Mouse (Mus musculus) midbrain, embryonic 12.5 days (tissue): Measurements from ENCODE around the gene Spag17. TPM values are rescaled to one million over a fixed set of nuclear protein-coding genes. Genes with fewer than 3 reads are reported as not detected.
"Not testable (repeated sequence)": the region's sequence is repeated elsewhere in the genome, so short reads cannot be mapped to it uniquely, and the experiment has no call there.

Source experiments
- ATAC-seq: fragments of 200-750 bp; cut with Nextera tagmentation; 2 replicates; pipeline ENCODE4 v1.8.0; 2017; ENCODE audit warnings: low read depth, moderate TSS enrichment, moderate library complexity; ENCODE audit not compliant: low FRiP score
- H3K27ac ChIP-seq: fragments of 300-500 bp; sonication (generic); replicated peaks from 2 replicates; pipeline ENCODE4 v1.5.1; 2016; ENCODE audit warnings: mild to moderate bottlenecking
- H3K27me3 ChIP-seq: fragments of 300-500 bp; sonication (generic); 2 replicates; pipeline ENCODE4 v1.6.1; 2016; ENCODE audit warnings: mild to moderate bottlenecking
- H3K36me3 ChIP-seq: fragments of 300-500 bp; sonication (generic); 2 replicates; pipeline ENCODE4 v1.6.1; 2016
- H3K4me1 ChIP-seq: fragments of 300-500 bp; sonication (generic); 2 replicates; pipeline ENCODE4 v1.6.1; 2016
- H3K4me2 ChIP-seq: fragments of 300-500 bp; sonication (generic); replicated peaks from 2 replicates; pipeline ENCODE4 v1.6.1; 2016; ENCODE audit warnings: mild to moderate bottlenecking, moderate library complexity
- H3K4me3 ChIP-seq: fragments of 300-500 bp; sonication (generic); 2 replicates; pipeline ENCODE4 v1.5.1; 2016; ENCODE audit warnings: mild to moderate bottlenecking
- H3K9ac ChIP-seq: fragments of 300-500 bp; sonication (generic); replicated peaks from 2 replicates; pipeline ENCODE4 v1.6.1; 2016; ENCODE audit warnings: mild to moderate bottlenecking, moderate library complexity
- H3K9me3 ChIP-seq: fragments of 300-500 bp; sonication (generic); 2 replicates; pipeline ENCODE4 v1.6.1; 2016; ENCODE audit warnings: mild to moderate bottlenecking
- WGBS: fragments of 180-500 bp; shearing (Covaris S2); methylation state at CpG from one replicate; pipeline ENCODE4 v1.1.7; 2016; 5-methylcytosine and 5-hydroxymethylcytosine counted together
- polyA plus RNA-seq: library from polyadenylated mRNA; unstranded; fragments of >200 nt; fragmentation: Nextera tagmentation; extraction: Ambion mirVana; gene quantifications from 2 replicates; pipeline ENCODE4 v1.2.1, GENCODE M21; 2016

The Spag17 gene
- polyA plus RNA-seq = 0.41 and 0.46 TPM in 2 replicates

DNA sequence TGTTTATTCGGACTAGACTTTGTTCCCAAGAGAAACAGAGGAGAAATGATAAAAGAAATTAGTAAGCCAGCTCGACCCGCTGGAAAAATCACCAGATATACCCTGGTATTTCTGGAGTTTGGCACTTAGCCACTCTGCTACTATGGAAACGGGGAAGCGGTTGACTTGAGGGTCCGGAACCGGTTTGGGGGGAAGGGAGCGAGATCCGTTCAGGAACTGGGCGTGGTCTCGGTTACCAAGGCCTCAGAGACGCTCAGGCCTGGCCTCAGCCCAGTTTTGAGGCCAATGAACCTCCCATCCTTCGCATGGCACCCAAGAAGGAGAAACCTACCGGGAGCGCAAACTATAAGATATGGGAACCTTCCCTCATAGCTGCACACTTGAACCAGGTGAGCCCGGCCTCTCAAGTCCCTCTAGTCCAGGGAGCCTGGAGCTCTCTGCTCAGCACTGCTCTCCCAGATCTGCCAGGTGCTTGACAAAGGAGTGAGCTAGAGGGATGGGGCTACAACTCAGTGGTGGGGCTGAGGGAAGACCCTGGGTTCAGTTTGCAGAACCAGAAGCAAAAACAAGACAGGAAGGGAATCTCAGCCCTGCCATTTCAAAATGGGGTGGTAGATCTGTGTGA, at the start of gene Spag17:
Gene Spag17 (plus strand): TSS at position 220 of the 625 bp plus-strand sequence.
- Histone ChIP-seq H3K9me3 (no peaks in the 10 kb centered on the region), H3K4me2 (no peak within 1 kb of the TSS), H3K4me1 (no peaks in the 10 kb centered on the region), H3K27ac (no peak within 1 kb of the TSS), H3K36me3 (no peaks in the 10 kb centered on the region), H3K27me3 (no peaks in the 10 kb centered on the region), H3K9ac (no peak within 1 kb of the TSS), H3K4me3 (no peak within 1 kb of the TSS)
- ATAC-seq = no peak
- 54% methylated on average over 16 of the region's 16 CpGs for WGBS

DNA sequence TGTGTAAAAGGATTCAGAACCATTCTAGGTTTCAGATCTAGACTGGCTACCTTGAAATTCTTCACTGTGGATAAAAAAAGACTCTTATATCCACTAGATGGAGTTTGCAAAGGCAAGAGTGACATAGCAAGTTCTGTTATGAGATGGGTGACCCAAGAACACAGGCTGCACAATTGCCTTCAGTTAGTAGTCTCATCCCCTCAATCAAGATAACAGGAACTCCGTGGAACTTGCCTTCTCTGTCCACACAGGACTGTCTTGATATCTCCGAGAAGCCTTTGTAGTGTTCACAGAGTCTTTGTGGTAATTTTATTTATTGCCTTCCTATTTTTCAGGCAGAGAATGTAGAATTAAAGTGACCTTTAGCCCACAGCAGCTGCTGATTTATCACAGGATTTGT, 42.9 kb upstream of the Spag17 start:
- ATAC-seq = no peak
- Histone ChIP-seq H3K4me2 (no peak overlapping the region), H3K9me3 (no peaks in the 10 kb centered on the region), H3K4me3 (no peak overlapping the region), H3K27ac (no peak overlapping the region), H3K27me3 (no peaks in the 10 kb centered on the region), H3K9ac (no peak overlapping the region), H3K36me3 (no peaks in the 10 kb centered on the region), H3K4me1 (no peaks in the 10 kb centered on the region)
- WGBS = 75% methylated on average over 2 of the region's 2 CpGs

DNA sequence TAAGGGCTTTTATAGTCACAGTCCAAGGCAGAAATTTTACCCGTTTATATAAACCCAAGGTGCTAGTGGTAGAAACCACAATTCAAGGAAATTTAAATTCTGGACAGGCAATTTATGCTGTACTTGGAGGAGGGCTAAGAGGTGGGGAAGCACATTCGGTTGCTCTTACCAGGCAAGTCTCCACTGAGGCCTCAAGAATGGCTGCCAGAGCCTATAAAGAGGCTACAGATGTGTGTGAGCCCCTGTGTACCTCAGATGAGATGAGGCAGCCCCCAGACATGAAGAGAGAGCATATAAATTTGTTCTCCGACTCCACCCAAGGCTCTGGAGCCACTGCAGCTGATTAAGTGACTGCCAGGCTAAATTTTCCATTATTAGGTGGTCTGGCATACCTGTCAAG, 42.4 kb upstream of the Spag17 start:
- no peaks in the 10 kb centered on the region for H3K9me3 ChIP-seq
- no peak overlapping the region for H3K9ac ChIP-seq
- H3K4me2 ChIP-seq = no peak overlapping the region
- no peaks in the 10 kb centered on the region for H3K27me3 ChIP-seq
- ATAC-seq = no peak
- H3K4me3 ChIP-seq = no peak overlapping the region
- H3K27ac ChIP-seq = no peak overlapping the region
- no peaks in the 10 kb centered on the region for H3K36me3 ChIP-seq
- 78% methylated on average over 3 of the region's 3 CpGs for WGBS
- H3K4me1 ChIP-seq = no peaks in the 10 kb centered on the region

DNA sequence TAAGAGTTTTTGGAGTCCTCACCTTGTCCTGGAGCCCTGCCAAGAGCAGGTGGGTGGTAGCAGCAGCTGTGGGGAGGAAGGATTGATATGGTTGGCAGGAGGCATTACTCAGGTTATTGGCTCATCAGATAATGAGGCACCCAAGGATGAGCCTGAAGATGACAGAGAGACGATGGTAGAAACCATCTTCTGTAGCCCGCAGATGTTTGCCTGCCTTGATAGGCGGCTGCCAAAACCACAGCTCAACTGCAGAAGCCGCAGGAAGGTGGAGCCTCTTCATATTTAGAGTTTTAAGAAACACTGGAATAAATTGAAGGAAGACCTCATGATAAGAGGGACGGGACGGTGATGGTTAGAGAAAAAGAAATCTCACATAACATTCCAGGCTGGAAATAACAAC, 42.0 kb upstream of the Spag17 start:
- H3K4me1 ChIP-seq = no peaks in the 10 kb centered on the region
- no peak for ATAC-seq
- no peaks in the 10 kb centered on the region for H3K9me3 ChIP-seq
- no peak overlapping the region for H3K9ac ChIP-seq
- H3K36me3 ChIP-seq = no peaks in the 10 kb centered on the region
- H3K4me3 ChIP-seq = no peak overlapping the region
- H3K27ac ChIP-seq = no peak overlapping the region
- 92% methylated on average over 6 of the region's 6 CpGs for WGBS
- H3K4me2 ChIP-seq = no peak overlapping the region
- H3K27me3 ChIP-seq = no peaks in the 10 kb centered on the region

DNA sequence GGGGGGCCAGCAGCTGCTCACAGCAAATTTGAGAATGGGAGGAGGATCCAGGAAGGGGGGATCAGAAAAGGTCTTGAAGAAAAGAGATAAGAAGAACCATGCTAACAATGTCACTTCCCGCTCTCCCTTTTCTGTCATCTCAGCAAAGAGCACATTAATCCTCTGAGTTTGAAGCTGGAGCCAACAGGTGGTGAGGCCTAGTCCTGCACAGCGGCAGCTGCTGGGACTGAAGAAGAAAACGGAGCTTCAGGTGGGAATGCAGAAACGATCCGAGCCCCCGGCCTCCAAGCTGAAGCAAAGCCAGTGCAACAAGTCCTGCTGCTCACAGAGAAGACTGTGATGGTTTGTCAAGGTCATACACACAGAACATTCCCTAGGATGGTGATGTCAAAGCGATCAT, 34.3 kb upstream of the Spag17 start:
- Histone ChIP-seq H3K27me3 (no peaks in the 10 kb centered on the region), H3K36me3 (no peaks in the 10 kb centered on the region), H3K4me1 (no peaks in the 10 kb centered on the region), H3K4me3 (no peak overlapping the region), H3K9me3 (no peaks in the 10 kb centered on the region), H3K4me2 (no peak overlapping the region), H3K27ac (no peak overlapping the region), H3K9ac (no peak overlapping the region)
- no peak for ATAC-seq
- WGBS = 82% methylated on average over 7 of the region's 7 CpGs

DNA sequence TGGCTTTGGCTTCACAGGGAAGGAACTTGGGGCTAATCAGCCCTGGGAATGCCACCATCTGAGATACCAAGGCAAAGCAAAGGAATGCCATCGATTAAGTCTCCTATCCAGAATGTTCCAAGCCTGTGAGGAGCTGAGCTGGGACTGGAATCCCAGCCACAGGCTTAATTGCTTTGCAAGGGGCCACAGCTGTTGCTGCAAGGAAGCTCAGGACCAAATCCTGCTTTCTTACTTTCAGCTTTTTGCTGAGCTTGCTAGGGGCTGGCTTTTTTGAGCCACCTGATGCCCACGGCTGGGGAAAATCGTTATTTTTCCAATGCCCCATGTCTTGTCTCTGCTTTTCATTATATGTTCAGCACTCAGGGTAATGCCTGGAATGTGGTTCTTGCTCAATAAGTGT, 30.6 kb upstream of the Spag17 start:
- no peak for ATAC-seq
- no peak overlapping the region for H3K27ac ChIP-seq
- H3K9ac ChIP-seq = no peak overlapping the region
- H3K4me2 ChIP-seq = no peak overlapping the region
- 63% methylated on average over 3 of the region's 3 CpGs for WGBS
- no peak overlapping the region for H3K4me3 ChIP-seq
- H3K4me1 ChIP-seq = no peaks in the 10 kb centered on the region
- H3K27me3 ChIP-seq = no peaks in the 10 kb centered on the region
- no peaks in the 10 kb centered on the region for H3K9me3 ChIP-seq
- no peaks in the 10 kb centered on the region for H3K36me3 ChIP-seq

DNA sequence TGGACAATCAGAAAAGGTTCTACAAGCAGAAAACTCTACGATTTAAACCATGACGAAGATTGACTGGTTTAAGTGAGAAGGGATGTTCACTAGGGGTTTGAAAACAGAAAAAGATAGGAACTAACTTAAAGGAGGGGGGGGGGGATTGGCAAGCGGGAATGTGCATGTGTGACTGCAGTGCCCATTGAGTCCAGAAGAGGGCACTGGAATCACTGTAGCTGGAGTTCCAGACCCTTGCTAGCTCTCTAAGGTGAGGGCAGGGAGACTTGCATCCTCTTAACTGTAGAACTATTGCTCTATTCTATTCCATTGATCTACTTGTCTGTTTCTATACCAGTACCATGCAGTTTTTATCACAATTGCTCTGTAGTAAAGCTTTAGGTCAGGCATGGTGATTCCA, 26.3 kb upstream of the Spag17 start:
- Histone ChIP-seq H3K9ac (no peak overlapping the region), H3K36me3 (no peaks in the 10 kb centered on the region), H3K4me3 (no peak overlapping the region), H3K27ac (no peak overlapping the region), H3K27me3 (no peaks in the 10 kb centered on the region), H3K4me2 (no peak overlapping the region), H3K9me3 (no peaks in the 10 kb centered on the region), H3K4me1 (no peaks in the 10 kb centered on the region)
- no peak for ATAC-seq
- 89% methylated on average over 3 of the region's 3 CpGs for WGBS

DNA sequence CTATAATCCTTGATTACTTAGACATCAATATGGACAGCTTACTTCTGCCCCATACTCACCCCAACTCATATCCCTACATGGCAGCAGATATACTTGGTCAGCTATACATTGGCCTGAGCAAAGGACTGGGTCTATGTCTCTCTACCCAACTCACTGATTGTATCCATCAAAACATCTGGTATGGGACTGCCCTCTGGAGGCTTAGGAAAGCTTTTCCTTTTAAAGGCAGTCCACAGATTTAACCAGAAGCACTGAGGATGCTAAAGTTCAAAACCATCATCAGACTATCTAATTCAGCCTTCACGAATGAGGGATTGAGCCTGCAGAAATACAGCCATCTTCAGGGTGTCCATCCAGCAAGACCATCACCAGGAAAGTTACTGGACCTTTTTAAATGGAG, 20.5 kb upstream of the Spag17 start:
- 69% methylated on average over 1 of the region's 1 CpGs for WGBS
- Histone ChIP-seq H3K9ac (no peak overlapping the region), H3K36me3 (no peaks in the 10 kb centered on the region), H3K27ac (no peak overlapping the region), H3K4me3 (no peak overlapping the region), H3K4me2 (no peak overlapping the region), H3K4me1 (no peaks in the 10 kb centered on the region), H3K27me3 (no peaks in the 10 kb centered on the region), H3K9me3 (no peaks in the 10 kb centered on the region)
- ATAC-seq = no peak

DNA sequence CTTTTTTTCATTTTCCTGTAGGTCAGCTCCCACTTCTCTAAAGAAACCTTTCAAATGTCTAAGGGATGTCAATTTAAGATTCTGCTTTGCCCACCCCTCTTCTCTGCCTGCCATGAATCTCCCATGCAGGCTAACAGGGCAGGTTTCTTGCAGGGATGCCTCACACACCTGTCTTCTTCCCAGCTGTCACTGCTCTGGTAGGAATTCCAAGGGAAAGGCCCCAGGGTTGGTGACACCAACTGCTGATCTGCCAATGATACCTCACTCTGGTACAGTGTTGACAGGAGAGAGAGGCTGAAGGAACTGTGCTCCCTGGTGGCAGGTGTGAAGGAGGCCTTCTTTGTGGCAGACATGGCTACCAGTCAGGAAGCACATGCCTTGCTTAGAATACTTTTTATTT, 10.1 kb upstream of the Spag17 start:
- no peak overlapping the region for H3K4me2 ChIP-seq
- ATAC-seq = no peak
- H3K27ac ChIP-seq = no peak overlapping the region
- H3K9me3 ChIP-seq = no peaks in the 10 kb centered on the region
- no peak overlapping the region for H3K4me3 ChIP-seq
- H3K9ac ChIP-seq = no peak overlapping the region
- no peaks in the 10 kb centered on the region for H3K36me3 ChIP-seq
- no peaks in the 10 kb centered on the region for H3K27me3 ChIP-seq
- no peaks in the 10 kb centered on the region for H3K4me1 ChIP-seq

DNA sequence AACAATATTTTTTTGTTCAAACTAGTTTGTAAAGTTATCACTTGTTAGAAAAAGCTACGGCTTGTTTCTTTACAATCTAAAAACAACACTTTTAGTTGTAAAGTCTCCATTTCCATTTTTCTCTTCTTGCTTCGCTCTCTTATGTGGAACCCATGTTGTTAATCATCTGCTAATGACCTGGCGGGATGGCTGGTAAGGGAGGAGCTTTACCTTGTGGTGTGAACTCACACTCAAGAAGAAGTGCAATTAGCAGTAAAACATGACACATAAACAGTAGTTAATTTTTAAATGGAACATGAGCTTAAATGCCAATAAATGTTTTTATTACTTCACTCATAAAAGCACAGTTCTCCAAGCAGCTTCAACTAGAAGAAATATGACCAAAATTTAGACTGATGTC, 3.7 kb upstream of the Spag17 start:
- H3K27ac ChIP-seq = no peak overlapping the region
- H3K4me3 ChIP-seq = no peak overlapping the region
- H3K36me3 ChIP-seq = no peaks in the 10 kb centered on the region
- no peak overlapping the region for H3K9ac ChIP-seq
- H3K4me1 ChIP-seq = no peaks in the 10 kb centered on the region
- ATAC-seq = no peak
- no peaks in the 10 kb centered on the region for H3K9me3 ChIP-seq
- H3K4me2 ChIP-seq = no peak overlapping the region
- WGBS = 86% methylated on average over 3 of the region's 3 CpGs
- H3K27me3 ChIP-seq = no peaks in the 10 kb centered on the region

DNA sequence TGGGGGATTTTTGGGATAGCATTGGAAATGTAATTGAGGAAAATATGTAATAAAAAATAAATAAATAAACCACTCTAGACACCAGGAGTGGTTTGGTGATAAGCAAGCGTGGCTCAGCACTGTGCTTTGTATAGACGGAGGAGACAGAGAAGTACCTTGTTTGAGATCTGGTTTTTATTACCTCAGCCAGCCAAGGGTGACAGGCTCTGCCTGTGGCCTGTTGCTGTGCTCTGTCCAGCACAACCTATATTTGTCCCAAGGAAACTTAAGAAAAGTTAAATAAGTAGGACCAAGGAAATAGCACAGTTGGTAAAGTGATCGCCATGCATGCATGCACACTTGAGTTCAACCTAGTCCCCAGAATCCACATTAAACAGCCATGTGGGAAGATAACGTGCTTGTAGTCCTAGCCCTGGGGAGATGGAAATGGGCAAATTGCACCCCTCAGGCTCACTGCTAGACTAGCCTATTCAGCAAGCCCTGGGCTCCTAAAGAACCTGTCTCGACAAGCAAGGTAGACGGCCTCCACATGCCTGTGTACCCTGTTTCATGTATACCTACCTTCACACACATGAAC, 1.1 kb upstream of the Spag17 start:
- H3K4me3 ChIP-seq = no peak overlapping the region
- no peaks in the 10 kb centered on the region for H3K27me3 ChIP-seq
- no peak for ATAC-seq
- H3K9me3 ChIP-seq = no peaks in the 10 kb centered on the region
- no peaks in the 10 kb centered on the region for H3K36me3 ChIP-seq
- H3K4me2 ChIP-seq = no peak overlapping the region
- WGBS = 93% methylated on average over 6 of the region's 6 CpGs
- no peak overlapping the region for H3K27ac ChIP-seq
- no peaks in the 10 kb centered on the region for H3K4me1 ChIP-seq
- H3K9ac ChIP-seq = no peak overlapping the region

DNA sequence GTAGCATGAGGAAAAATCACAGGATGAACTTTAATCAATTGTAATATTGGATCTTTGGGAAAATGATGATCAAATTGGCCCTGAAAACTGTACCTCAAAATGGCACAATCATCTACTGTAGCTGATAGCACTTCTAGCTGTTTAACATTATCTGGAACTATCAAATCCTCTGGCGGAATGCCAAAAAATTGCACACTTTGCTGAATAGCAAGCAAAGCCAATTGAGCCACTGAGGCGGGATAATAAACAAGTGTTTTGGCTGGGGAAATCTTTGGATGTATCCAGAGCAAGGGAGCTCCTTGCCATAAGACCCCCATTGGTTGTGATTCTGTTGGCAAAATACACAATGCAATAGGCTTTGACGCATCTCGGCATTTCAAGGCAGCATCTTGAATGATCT, 9.5 kb downstream of the Spag17 start:
- not testable (repeated sequence) for H3K9ac ChIP-seq, H3K27me3 ChIP-seq, H3K36me3 ChIP-seq, H3K4me1 ChIP-seq, H3K4me3 ChIP-seq, ATAC-seq, H3K27ac ChIP-seq, H3K4me2 ChIP-seq
- WGBS = 95% methylated on average over 4 of the region's 4 CpGs
- H3K9me3 ChIP-seq = peaks cover 11% of the 10 kb centered on the region; the same call in 1 of the 2 replicates
